Mouse (Mus musculus) kidney, postnatal 0 days (tissue): ENCODE data around the gene Snrpa1. TPM values are rescaled to one million over a fixed set of nuclear protein-coding genes. Genes with fewer than 3 reads are reported as not detected.

ENCODE experiments used
- ATAC-seq: fragments of 200-750 bp; cut with Nextera tagmentation; replicated peaks from 2 replicates; pipeline ENCODE4 v1.8.0; 2017; ENCODE audit warnings: low read depth, moderate number of reproducible peaks, moderate TSS enrichment, moderate library complexity; ENCODE audit not compliant: low FRiP score
- DNase-seq: peaks from one replicate; pipeline ENCODE4 v3.0.0-alpha.2; 2016; ENCODE audit warnings: low spot score
- H3K27ac ChIP-seq: fragments of 300-500 bp; sonication (generic); 2 replicates; pipeline ENCODE4 v1.5.1; 2014; ENCODE audit warnings: mild to moderate bottlenecking
- H3K27me3 ChIP-seq: fragments of 300-500 bp; sonication (generic); 2 replicates; pipeline ENCODE4 v1.6.1; 2014; ENCODE audit warnings: low read length, mixed read lengths; ENCODE audit not compliant: insufficient read depth
- H3K36me3 ChIP-seq: fragments of 300-500 bp; sonication (generic); 2 replicates; pipeline ENCODE4 v1.6.1; 2014; ENCODE audit warnings: low read length, mixed read lengths; ENCODE audit not compliant: insufficient read depth
- H3K4me1 ChIP-seq: fragments of 300-500 bp; sonication (generic); replicated peaks from 2 replicates; pipeline ENCODE4 v1.6.1; 2014; ENCODE audit warnings: antibody characterized with exemption, low read length, mixed read lengths; ENCODE audit not compliant: insufficient read depth
- H3K4me2 ChIP-seq: fragments of 300-500 bp; sonication (generic); 2 replicates; pipeline ENCODE4 v1.6.1; 2014; ENCODE audit warnings: mild to moderate bottlenecking, low read length, moderate library complexity, mixed read lengths
- H3K4me3 ChIP-seq: fragments of 300-500 bp; sonication (generic); replicated peaks from 2 replicates; pipeline ENCODE4 v1.5.1; 2014; ENCODE audit warnings: low read depth, low read length
- H3K9ac ChIP-seq: fragments of 300-500 bp; sonication (generic); 2 replicates; pipeline ENCODE4 v1.6.1; 2014; ENCODE audit warnings: low read depth, low read length
- H3K9me3 ChIP-seq: fragments of 300-500 bp; sonication (generic); replicated peaks from 2 replicates; pipeline ENCODE4 v1.6.1; 2016; ENCODE audit warnings: low read length, inconsistent platforms, mixed read lengths
- CTCF ChIP-seq: IDR thresholded peaks from 2 replicates; pipeline ENCODE4 v1.5.1; 2016; ENCODE audit warnings: antibody characterized with exemption, low read depth, mild to moderate bottlenecking, moderate library complexity
- WGBS: fragments of 180-500 bp; shearing (Covaris S2); extraction: QIAGEN DNeasy Blood & Tissue Kit; methylation state at CpG from one replicate; pipeline ENCODE4 v1.1.7; 2014; 5-methylcytosine and 5-hydroxymethylcytosine counted together
- polyA plus RNA-seq: library from polyadenylated mRNA; unstranded; fragments of >200 nt; fragmentation: Nextera tagmentation; extraction: Ambion mirVana; gene quantifications from 2 replicates; pipeline ENCODE4 v1.2.1, GENCODE M21; 2015

Snrpa1 gene
- polyA plus RNA-seq, 1 experiment from 2014 or later, result 114 TPM

DNA sequence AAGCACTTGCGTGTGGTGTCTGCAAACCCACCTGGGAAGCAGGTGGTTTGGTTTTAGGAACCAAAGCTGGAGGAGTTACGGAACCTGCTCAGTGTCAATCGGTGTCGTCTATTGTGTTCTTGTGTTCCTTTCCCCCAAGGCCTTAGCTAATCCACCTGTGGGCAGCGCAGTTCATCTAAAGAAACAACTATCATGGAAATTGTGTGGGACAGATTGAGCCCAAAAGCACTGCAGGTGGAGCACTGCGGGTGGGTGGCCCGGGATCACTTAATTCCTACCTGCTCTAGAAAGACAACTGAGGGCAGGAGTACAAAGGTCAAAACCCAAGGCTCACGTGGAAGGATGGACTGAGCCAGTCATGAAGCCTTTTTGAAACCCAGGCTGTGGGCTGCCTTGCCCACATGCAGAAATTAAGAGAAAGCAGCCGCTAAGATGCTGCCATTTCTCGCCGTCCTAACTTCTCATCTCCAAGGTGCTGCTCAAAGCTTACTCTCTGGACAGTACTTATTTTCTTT lies 31.9 kb downstream of the Snrpa1 start:
- Histone ChIP-seq H3K4me1 (no peaks in the 10 kb centered on the region), H3K9me3 (no peaks in the 10 kb centered on the region), H3K4me3 (no peak overlapping the region), H3K4me2 (no peak overlapping the region), H3K9ac (no peak overlapping the region), H3K27ac (no peak overlapping the region), H3K27me3 (no peaks in the 10 kb centered on the region), H3K36me3 (peaks cover 58% of the 10 kb centered on the region)
- ATAC-seq, result no peak
- DNase-seq, result no peak
- no peak for TF ChIP-seq CTCF
- WGBS, result 88% methylated on average over 11 of the region's 11 CpGs

DNA sequence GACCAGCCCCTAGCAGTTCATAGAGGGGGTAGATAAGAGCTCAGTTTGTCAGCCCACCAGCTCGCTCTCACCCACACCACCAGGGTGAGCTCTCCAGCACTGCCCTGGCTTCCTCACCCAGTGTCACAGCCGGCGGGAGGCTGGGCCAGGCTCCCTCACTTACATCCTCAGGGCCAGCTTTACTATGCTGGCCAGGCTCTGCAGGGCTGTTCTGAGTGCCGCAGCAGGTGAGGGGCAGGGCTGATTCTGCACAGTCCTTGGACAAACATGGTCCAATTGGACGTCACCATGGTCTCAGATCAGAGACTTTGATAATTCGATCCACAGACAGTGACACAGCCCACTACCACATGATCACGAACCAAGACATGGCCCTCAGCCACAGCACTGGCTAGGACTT lies 32.8 kb downstream of the Snrpa1 start:
- Histone ChIP-seq H3K4me2 (no peak overlapping the region), H3K9ac (no peak overlapping the region), H3K36me3 (peaks cover 53% of the 10 kb centered on the region), H3K9me3 (no peaks in the 10 kb centered on the region), H3K27ac (no peak overlapping the region), H3K4me3 (no peak overlapping the region), H3K4me1 (no peaks in the 10 kb centered on the region), H3K27me3 (no peaks in the 10 kb centered on the region)
- ATAC-seq, result 0 out of 2 replicates have a peak, but pooled peaks have one; percentile 17
- 81% methylated on average over 7 of the region's 7 CpGs for WGBS
- DNase-seq, result no peak
- TF ChIP-seq CTCF, result no peak

DNA sequence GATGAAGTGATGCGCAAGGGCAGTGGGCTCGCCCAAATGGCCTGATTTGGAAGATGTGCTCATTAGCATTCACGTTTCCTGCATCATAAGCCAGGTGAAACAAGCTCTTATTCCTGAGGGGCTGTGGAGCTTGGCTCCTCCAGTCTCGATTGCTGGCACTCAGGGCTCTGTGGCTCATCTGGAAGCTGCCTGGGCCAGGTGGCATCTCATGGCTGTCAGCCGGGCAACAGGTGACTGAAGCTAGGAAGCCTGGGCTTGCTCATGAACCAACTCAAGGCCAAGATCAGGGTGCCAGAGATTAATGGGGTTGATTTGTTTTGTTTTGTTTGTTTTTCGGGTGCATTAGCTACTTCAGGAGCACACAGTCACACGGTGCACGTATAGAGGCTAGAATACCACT lies 33.9 kb downstream of the Snrpa1 start:
- TF ChIP-seq CTCF, result no peak
- H3K9ac ChIP-seq, result no peak overlapping the region
- H3K36me3 ChIP-seq, result peaks cover 43% of the 10 kb centered on the region
- ATAC-seq (no peak), DNase-seq (no peak)
- H3K27me3 ChIP-seq, result no peaks in the 10 kb centered on the region
- H3K4me1 ChIP-seq, result no peaks in the 10 kb centered on the region
- WGBS, result 88% methylated on average over 8 of the region's 8 CpGs
- H3K27ac ChIP-seq, result no peak overlapping the region
- no peak overlapping the region for H3K4me2 ChIP-seq
- H3K9me3 ChIP-seq, result no peaks in the 10 kb centered on the region
- H3K4me3 ChIP-seq, result no peak overlapping the region

DNA sequence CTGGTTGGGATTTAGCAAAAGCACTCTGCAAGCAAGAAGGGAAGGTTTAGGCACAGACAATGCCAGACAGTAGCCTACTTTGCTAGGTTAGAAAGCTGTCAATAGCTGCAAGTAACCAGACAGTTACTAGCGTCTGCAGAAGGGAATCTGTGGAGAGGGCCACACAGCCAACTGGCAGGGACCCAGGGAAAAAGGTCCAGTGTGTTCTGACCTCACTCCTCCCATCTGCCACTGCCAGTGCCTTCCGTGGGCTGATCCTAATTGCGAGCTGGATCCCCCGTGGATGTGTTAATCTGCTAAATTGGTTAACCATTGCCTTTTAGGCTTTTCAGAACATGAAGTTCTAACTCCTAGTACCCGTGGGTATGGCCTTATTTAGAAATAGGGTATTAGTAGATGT lies 35.3 kb downstream of the Snrpa1 start:
- no peak overlapping the region for H3K4me2 ChIP-seq
- H3K27me3 ChIP-seq, result no peaks in the 10 kb centered on the region
- no peak for TF ChIP-seq CTCF
- H3K9me3 ChIP-seq, result no peaks in the 10 kb centered on the region
- DNase-seq (no peak), ATAC-seq (no peak)
- H3K36me3 ChIP-seq, result peaks cover 30% of the 10 kb centered on the region; the same call in 1 of the 2 replicates
- H3K27ac ChIP-seq, result no peak overlapping the region
- H3K4me1 ChIP-seq, result no peaks in the 10 kb centered on the region
- 62% methylated on average over 5 of the region's 5 CpGs for WGBS
- H3K9ac ChIP-seq, result no peak overlapping the region
- H3K4me3 ChIP-seq, result no peak overlapping the region

DNA sequence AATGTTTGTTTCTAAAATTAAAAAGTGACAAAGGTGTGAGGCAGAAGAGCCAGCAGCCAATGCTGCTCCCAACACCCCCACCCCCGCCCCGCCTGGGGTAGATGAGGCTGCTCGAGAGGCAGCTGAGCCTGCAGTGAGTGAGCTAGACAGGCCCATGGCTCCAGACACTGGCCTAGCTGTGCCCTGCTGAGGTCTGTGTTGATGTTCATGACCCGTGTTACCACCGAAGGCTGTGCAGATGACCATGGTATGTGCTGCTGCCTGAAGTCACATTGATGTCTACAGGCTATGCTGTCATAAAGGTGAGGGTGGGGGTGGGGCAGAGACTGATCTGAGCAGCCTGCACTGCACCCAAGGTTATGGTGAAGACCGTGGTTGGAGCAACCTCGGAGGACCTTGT lies 40.0 kb downstream of the Snrpa1 start:
- DNase-seq, result no peak
- WGBS, result 82% methylated on average over 7 of the region's 7 CpGs
- TF ChIP-seq CTCF, result no peak
- Histone ChIP-seq H3K4me1 (no peaks in the 10 kb centered on the region), H3K27ac (no peak overlapping the region), H3K4me3 (no peak overlapping the region), H3K36me3 (no peaks in the 10 kb centered on the region), H3K9me3 (no peaks in the 10 kb centered on the region), H3K4me2 (no peak overlapping the region), H3K27me3 (no peaks in the 10 kb centered on the region), H3K9ac (no peak overlapping the region)
- ATAC-seq, result 0 out of 2 replicates have a peak, but pooled peaks have one; percentile 21

DNA sequence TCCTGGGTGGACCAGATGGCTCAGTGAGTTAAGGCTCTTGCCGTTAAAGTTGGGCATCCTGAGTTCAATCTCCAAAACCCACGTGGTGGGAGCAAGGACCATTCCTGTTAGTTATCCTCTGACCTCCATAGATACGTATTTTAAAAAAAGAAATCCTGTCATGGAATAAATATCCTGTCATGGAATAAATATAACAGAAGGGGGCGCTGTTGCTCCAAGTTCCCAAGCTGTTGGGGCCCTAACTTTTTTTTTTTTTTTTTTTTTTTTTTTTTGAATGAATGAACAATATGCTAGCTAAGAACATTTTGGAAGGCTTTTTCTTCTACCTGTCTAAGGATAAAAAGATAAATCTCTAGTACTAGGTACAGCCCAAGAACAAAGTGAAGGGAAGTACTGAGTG lies 43.1 kb downstream of the Snrpa1 start:
- no peak overlapping the region for H3K4me3 ChIP-seq
- DNase-seq, result peak; percentile 83
- no peak overlapping the region for H3K27ac ChIP-seq
- no peak overlapping the region for H3K9ac ChIP-seq
- 2% methylated on average over 4 of the region's 4 CpGs for WGBS
- H3K4me1 ChIP-seq, result peaks cover 5% of the 10 kb centered on the region; the same call in 1 of the 2 replicates
- no peak overlapping the region for H3K4me2 ChIP-seq
- no peaks in the 10 kb centered on the region for H3K27me3 ChIP-seq
- H3K36me3 ChIP-seq, result no peaks in the 10 kb centered on the region
- peak; percentile 89 for TF ChIP-seq CTCF
- ATAC-seq, result no peak
- H3K9me3 ChIP-seq, result no peaks in the 10 kb centered on the region

DNA sequence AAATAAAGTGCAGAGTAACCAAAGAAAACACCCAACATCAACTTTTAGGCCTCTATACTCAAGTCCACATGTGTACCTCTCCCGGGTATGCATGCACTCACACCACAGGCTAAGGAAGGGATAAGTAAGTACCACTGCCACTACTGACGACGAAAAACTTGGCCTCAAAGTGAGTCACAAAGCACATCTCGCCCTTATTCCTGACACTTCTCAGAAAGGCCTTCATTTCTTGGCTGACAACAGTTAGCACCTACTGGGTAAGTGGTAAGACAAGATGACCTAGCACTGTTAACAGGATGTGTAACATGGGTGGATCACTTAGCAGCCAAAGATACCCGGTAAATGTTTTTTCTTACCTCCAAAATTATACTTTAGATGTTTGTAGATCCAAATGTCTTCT lies 45.7 kb downstream of the Snrpa1 start:
- no peak overlapping the region for H3K4me2 ChIP-seq
- H3K4me1 ChIP-seq, result peaks cover 6% of the 10 kb centered on the region; the same call in 1 of the 2 replicates
- no peaks in the 10 kb centered on the region for H3K27me3 ChIP-seq
- TF ChIP-seq CTCF, result no peak
- no peak overlapping the region for H3K4me3 ChIP-seq
- H3K9me3 ChIP-seq, result no peaks in the 10 kb centered on the region
- 91% methylated on average over 5 of the region's 5 CpGs for WGBS
- no peak overlapping the region for H3K9ac ChIP-seq
- H3K36me3 ChIP-seq, result no peaks in the 10 kb centered on the region
- ATAC-seq, result no peak
- H3K27ac ChIP-seq, result no peak overlapping the region
- DNase-seq, result no peak
